Mouse (Mus musculus): ENCODE results near the gene Ntm.

- TF ChIP-seq GATA1 (IDR thresholded peaks at IDR 0.05; ENCODE audit: low read depth, low read length) (no peak), CTCF (IDR thresholded peaks at IDR 0.05 in 2 of 3, conservative IDR thresholded peaks at IDR 0.05 in 1 of 3; ENCODE audit: control insufficient read depth in 1 of 3, insufficient read depth in 1 of 3, low read depth in 2 of 3, low read length in 3 of 3, poor library complexity in 1 of 3, severe bottlenecking in 1 of 3) (no peak), EP300 (IDR thresholded peaks at IDR 0.05; ENCODE audit: low read depth in 1 of 2, low read length in 2 of 2) (no peak), TBP (IDR thresholded peaks at IDR 0.05; ENCODE audit: low read depth, low read length) (no peak), SMC3 (IDR thresholded peaks at IDR 0.05; ENCODE audit: low read depth, low read length) (no peak), E2F4 (IDR thresholded peaks at IDR 0.05; ENCODE audit: borderline replicate concordance, low read depth, low read length) (no peak), POLR2A (IDR thresholded peaks at IDR 0.05; ENCODE audit: control insufficient read depth in 1 of 2, insufficient read depth in 1 of 2, low read depth in 1 of 2, low read length in 2 of 2, poor library complexity in 1 of 2) (no peak), GABPA (IDR thresholded peaks at IDR 0.05; ENCODE audit: low read depth, low read length) (no peak), ELF1 (IDR thresholded peaks at IDR 0.05; ENCODE audit: low read depth, low read length) (no peak), RCOR1 (IDR thresholded peaks at IDR 0.05; ENCODE audit: low read depth, low read length) (no peak), MAFK (IDR thresholded peaks at IDR 0.05; ENCODE audit: borderline replicate concordance, low read depth, low read length) (no peak), ZNF384 (IDR thresholded peaks at IDR 0.05; ENCODE audit: low read depth, low read length) (no peak), USF2 (IDR thresholded peaks at IDR 0.05; ENCODE audit: borderline replicate concordance in 1 of 2, insufficient read depth in 1 of 2, low read depth in 1 of 2, low read length in 2 of 2) (no peak), UBTF (IDR thresholded peaks at IDR 0.05; ENCODE audit: borderline replicate concordance, insufficient read depth, low read depth, low read length) (no peak)
Measured at GRCm38 (mm10) chr9:29791199-29791915, 171.6 kb downstream of the Ntm start.

All from MEL (cell line).